Mouse (Mus musculus) kidney, adult 18-20 months (tissue): Measurements from ENCODE around the gene Slamf9.

ENCODE experiments used
- DNase-seq: peaks from one replicate; pipeline ENCODE4 v3.0.0; 2021

Gene Slamf9

GRCm38 (mm10) chr1:172462534-172462933 is 12.6 kb upstream of the Slamf9 start:
- no peak for DNase-seq

GRCm38 (mm10) chr1:172463387-172464333 is 11.5 kb upstream of the Slamf9 start:
- no peak for DNase-seq

- DNase-seq, result no peak
Measured at GRCm38 (mm10) chr1:172468301-172468877, 6.8 kb upstream of the Slamf9 start.

GRCm38 (mm10) chr1:172469373-172469772 is 5.8 kb upstream of the Slamf9 start:
- DNase-seq, result peak; percentile 35

GRCm38 (mm10) chr1:172469810-172470448 is 5.2 kb upstream of the Slamf9 start:
- DNase-seq, result no peak

GRCm38 (mm10) chr1:172472909-172473308 is 2.2 kb upstream of the Slamf9 start:
- no peak for DNase-seq

- DNase-seq, result no peak
Measured at GRCm38 (mm10) chr1:172474196-172474595, 962 bp upstream of the Slamf9 start.

GRCm38 (mm10) chr1:172478020-172478419 is 2.9 kb downstream of the Slamf9 start:
- no peak for DNase-seq

- no peak for DNase-seq
Measured at GRCm38 (mm10) chr1:172480376-172480775, 5.2 kb downstream of the Slamf9 start.

GRCm38 (mm10) chr1:172481111-172481510 is 6.0 kb downstream of the Slamf9 start:
- no peak for DNase-seq

GRCm38 (mm10) chr1:172481540-172482280 is 6.6 kb downstream of the Slamf9 start, which contains the start of gene Igsf9:
Gene Igsf9 (plus strand): TSS chr1:172481788.
- DNase-seq, result peak; percentile 86

GRCm38 (mm10) chr1:172482518-172483360 is 7.6 kb downstream of the Slamf9 start:
- peak; percentile 47 for DNase-seq

- no peak for DNase-seq
Measured at GRCm38 (mm10) chr1:172483361-172483660, 8.2 kb downstream of the Slamf9 start.

GRCm38 (mm10) chr1:172484236-172484635 is 9.1 kb downstream of the Slamf9 start:
- no peak for DNase-seq

- DNase-seq, result no peak
Measured at GRCm38 (mm10) chr1:172484671-172485070, 9.5 kb downstream of the Slamf9 start.

- no peak for DNase-seq
Measured at GRCm38 (mm10) chr1:172485821-172486220, 10.7 kb downstream of the Slamf9 start.

GRCm38 (mm10) chr1:172486236-172486635 is 11.1 kb downstream of the Slamf9 start:
- no peak for DNase-seq

- no peak for DNase-seq
Measured at GRCm38 (mm10) chr1:172486651-172487050, 11.5 kb downstream of the Slamf9 start.

- DNase-seq, result no peak
Measured at GRCm38 (mm10) chr1:172487859-172488258, 12.7 kb downstream of the Slamf9 start.

GRCm38 (mm10) chr1:172488831-172489230 is 13.7 kb downstream of the Slamf9 start:
- DNase-seq, result no peak

GRCm38 (mm10) chr1:172489585-172490250 is 14.6 kb downstream of the Slamf9 start:
- no peak for DNase-seq

GRCm38 (mm10) chr1:172490261-172490661 is 15.1 kb downstream of the Slamf9 start:
- peak; percentile 95 for DNase-seq
